Mouse (Mus musculus) forebrain, embryonic 12.5 days (tissue): ENCODE measurements around the gene Ppp2r2d. TPM values are rescaled to one million over a fixed set of nuclear protein-coding genes. Genes with fewer than 3 reads are reported as not detected.

Experiments used
- ATAC-seq: fragments of 200-750 bp; cut with Nextera tagmentation; 2 replicates; pipeline ENCODE4 v1.8.0; 2017; ENCODE audit warnings: moderate TSS enrichment; ENCODE audit not compliant: low FRiP score
- H3K27ac ChIP-seq: fragments of 300-500 bp; sonication (generic); 2 replicates; pipeline ENCODE4 v1.5.1; 2016; ENCODE audit warnings: mild to moderate bottlenecking
- H3K27me3 ChIP-seq: fragments of 300-500 bp; sonication (generic); 2 replicates; pipeline ENCODE4 v1.6.1; 2016; ENCODE audit warnings: mild to moderate bottlenecking
- H3K36me3 ChIP-seq: fragments of 300-500 bp; sonication (generic); replicated peaks from 2 replicates; pipeline ENCODE4 v1.6.1; 2016; ENCODE audit warnings: mild to moderate bottlenecking
- H3K4me1 ChIP-seq: fragments of 300-500 bp; sonication (generic); 2 replicates; pipeline ENCODE4 v1.6.1; 2016
- H3K4me2 ChIP-seq: fragments of 300-500 bp; sonication (generic); 2 replicates; pipeline ENCODE4 v1.6.1; 2016; ENCODE audit warnings: mild to moderate bottlenecking, moderate library complexity
- H3K4me3 ChIP-seq: fragments of 300-500 bp; sonication (generic); replicated peaks from 2 replicates; pipeline ENCODE4 v1.5.1; 2016; ENCODE audit warnings: mild to moderate bottlenecking
- H3K9ac ChIP-seq: fragments of 300-500 bp; sonication (generic); 2 replicates; pipeline ENCODE4 v1.6.1; 2016; ENCODE audit warnings: mild to moderate bottlenecking
- H3K9me3 ChIP-seq: fragments of 300-500 bp; sonication (generic); 2 replicates; pipeline ENCODE4 v1.6.1; 2016
- WGBS: fragments of 180-500 bp; shearing (Covaris S2); methylation state at CpG from one replicate; pipeline ENCODE4 v1.1.7; 2016; 5-methylcytosine and 5-hydroxymethylcytosine counted together
- polyA plus RNA-seq: library from polyadenylated mRNA; unstranded; fragments of >200 nt; fragmentation: Nextera tagmentation; extraction: Ambion mirVana; gene quantifications from 2 replicates; pipeline ENCODE4 v1.2.1, GENCODE M21; 2016

Ppp2r2d gene
- polyA plus RNA-seq: 63.6 and 68.4 TPM in 2 replicates

DNA sequence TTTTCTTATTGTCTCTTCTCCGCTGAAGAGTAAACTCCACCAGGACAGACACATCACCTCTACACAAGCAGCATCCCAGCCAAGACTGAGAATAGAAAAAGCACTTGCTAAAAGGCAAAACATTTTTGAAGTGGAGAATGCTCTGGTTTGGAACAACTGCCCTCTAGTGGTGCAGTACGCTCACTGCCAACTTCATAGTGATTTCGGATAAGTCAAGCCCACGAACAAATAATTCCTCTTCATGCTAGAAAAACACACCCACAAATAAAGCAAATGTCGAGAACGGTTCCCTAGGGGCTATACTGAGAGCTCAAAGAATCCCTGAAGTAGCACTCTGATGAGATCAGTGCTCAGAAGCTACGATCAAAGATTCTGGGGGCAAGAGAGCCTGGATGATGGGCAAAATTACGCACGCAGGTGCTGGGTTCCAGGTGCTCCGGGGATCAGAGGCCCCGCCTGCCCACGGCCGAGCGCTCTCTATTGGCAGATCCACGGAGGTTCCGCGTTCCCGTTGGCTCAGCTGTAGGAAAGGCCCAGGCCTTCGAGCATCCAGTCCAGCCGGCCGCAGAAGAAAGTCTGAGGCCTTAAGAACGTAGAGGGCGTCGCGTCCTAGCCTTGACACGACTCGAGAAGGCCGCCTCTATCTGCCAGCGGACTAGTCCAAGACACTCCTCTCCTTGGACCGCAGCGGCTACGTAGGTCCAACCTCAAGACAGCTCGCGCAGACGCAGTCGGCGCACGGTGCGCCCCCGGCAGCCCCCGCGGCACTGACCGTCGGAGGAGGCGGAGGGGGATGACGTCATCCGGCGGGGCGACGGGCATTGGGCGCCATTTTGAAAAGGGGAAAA, at the start of gene Ppp2r2d, which contains the start of gene Mapk1ip1:
TSS of gene Ppp2r2d (plus strand) at position 536 of the 848 bp plus-strand sequence.
TSS of gene Mapk1ip1 (minus strand) at position 730 of the 848 bp plus-strand sequence.
- peak within 1 kb of the TSS; percentile 99 for H3K4me3 ChIP-seq
- H3K27me3 ChIP-seq: no peaks in the 10 kb centered on the region
- H3K27ac ChIP-seq: peak within 1 kb of the TSS; percentile 97
- peaks cover 54% of the 10 kb centered on the region for H3K4me1 ChIP-seq
- peak within 1 kb of the TSS; percentile 73 for H3K4me2 ChIP-seq
- peak; percentile 94 for ATAC-seq
- H3K9me3 ChIP-seq: no peaks in the 10 kb centered on the region
- peaks cover 13% of the 10 kb centered on the region; the same call in 1 of the 2 replicates for H3K36me3 ChIP-seq
- WGBS: under 1% methylated on average over 51 of the region's 51 CpGs
- peak within 1 kb of the TSS; percentile 95 for H3K9ac ChIP-seq

DNA sequence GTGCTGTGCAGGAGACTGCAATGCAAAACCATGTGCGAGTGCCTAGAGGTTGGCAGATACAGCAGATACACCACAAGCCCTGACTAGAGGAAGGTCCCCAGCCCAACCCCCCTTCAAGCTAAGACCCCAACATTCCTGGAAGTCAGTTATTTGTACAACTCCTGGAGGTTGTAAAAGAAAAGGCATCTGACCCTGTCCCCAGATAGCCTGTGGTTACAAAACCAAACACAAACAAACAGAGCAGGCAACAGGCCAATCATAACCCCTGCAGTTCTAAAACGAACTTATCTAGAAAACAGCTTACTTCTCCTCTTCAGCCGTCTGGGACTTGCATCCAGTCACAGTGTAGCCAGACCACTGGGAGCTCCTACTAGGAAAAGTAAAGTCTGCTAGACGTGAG, 42.5 kb upstream of the Ppp2r2d start:
- Histone ChIP-seq H3K4me1 (no peaks in the 10 kb centered on the region), H3K9ac (no peak overlapping the region), H3K27ac (no peak overlapping the region), H3K27me3 (no peaks in the 10 kb centered on the region), H3K4me2 (no peak overlapping the region), H3K9me3 (peaks cover 12% of the 10 kb centered on the region), H3K4me3 (no peak overlapping the region), H3K36me3 (no peaks in the 10 kb centered on the region)
- WGBS: 53% methylated on average over 4 of the region's 4 CpGs
- ATAC-seq: no peak

DNA sequence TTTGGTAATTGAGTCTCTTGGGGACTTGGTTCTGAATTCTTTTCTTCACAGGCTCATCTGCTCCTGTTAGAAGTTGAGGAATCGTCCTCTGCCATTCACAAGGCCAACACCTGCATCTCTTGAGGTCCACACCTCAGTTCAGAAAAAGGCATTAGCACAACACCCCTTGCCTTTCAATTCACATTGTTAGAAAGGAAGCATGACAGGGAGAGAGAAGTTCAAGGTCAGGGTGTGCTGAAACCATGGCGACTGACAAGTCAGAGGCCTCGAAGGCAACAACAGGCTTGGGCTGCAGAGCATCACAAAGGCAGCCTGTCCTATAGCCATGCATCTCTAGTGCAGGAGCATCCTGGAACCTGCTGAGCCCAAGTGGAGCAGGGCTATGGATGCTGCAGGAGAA, 38.7 kb upstream of the Ppp2r2d start:
- peaks cover 12% of the 10 kb centered on the region for H3K9me3 ChIP-seq
- no peak for ATAC-seq
- H3K27ac ChIP-seq: no peak overlapping the region
- H3K27me3 ChIP-seq: no peaks in the 10 kb centered on the region
- H3K4me2 ChIP-seq: no peak overlapping the region
- no peaks in the 10 kb centered on the region for H3K36me3 ChIP-seq
- H3K4me1 ChIP-seq: no peaks in the 10 kb centered on the region
- H3K9ac ChIP-seq: no peak overlapping the region
- WGBS: 91% methylated on average over 3 of the region's 3 CpGs
- H3K4me3 ChIP-seq: no peak overlapping the region

DNA sequence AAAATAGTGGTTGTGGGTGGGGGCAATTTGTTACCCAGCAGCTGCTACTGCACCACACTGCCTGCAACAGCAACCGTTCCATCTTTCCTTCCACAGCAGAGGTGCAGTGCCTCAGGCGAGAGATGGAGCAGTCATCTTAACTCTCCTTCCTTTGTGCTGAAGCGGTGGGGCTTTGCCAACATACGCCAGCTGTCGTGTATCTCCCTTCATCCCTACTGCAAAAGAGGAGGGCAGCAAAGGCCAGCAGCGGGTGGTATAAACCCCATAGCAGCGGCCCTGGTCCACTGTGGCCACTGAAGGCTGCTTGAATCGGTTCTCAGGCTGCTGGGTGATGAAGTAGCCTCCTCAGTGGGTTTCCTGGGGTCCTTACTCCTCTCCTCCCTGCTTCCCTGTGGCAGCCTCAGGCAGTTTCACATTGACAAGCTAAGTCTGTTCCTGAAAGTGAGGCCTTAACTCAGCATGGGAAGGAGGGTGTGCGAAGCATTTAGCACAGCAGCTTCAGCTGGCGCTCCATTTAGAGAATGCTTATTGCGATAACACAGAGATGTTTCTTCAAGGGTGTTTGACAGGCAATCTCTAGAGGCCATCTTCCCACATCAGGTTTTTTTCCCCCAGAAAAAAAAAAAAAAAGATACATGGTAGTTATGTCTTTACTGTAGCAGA, 32.5 kb upstream of the Ppp2r2d start:
- Histone ChIP-seq H3K4me1 (0 out of 2 replicates have a peak, but pooled peaks cover 4% of the 10 kb centered on the region), H3K27me3 (no peaks in the 10 kb centered on the region), H3K27ac (no peak overlapping the region), H3K4me2 (no peak overlapping the region), H3K36me3 (no peaks in the 10 kb centered on the region), H3K4me3 (no peak overlapping the region), H3K9ac (no peak overlapping the region), H3K9me3 (no peaks in the 10 kb centered on the region)
- no peak for ATAC-seq
- 73% methylated on average over 11 of the region's 11 CpGs for WGBS

DNA sequence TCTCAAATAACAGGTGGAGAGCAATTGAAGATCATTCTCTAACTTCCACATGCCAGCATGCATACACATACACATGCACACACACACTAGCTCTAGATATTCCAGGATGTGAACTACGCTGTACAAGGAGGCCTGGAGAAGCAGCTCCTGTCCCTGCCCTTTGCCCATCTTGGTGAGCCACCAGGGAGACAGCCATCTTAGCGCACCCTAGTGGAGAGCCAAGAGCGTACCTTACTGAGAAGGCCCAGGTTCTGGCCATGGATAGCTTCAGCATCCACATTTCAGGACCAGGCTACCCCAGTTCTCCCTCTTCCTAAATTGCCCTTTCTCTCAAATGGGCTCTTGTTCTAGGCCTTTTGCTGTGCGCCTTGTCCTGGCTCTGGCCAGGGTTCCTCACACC, 27.6 kb upstream of the Ppp2r2d start:
- no peaks in the 10 kb centered on the region for H3K9me3 ChIP-seq
- no peaks in the 10 kb centered on the region for H3K36me3 ChIP-seq
- no peaks in the 10 kb centered on the region for H3K27me3 ChIP-seq
- no peak overlapping the region for H3K4me2 ChIP-seq
- no peak overlapping the region for H3K4me3 ChIP-seq
- no peak for ATAC-seq
- 0 out of 2 replicates have a peak, but pooled peaks cover under 1% of the 10 kb centered on the region for H3K4me1 ChIP-seq
- no peak overlapping the region for H3K27ac ChIP-seq
- WGBS: 53% methylated on average over 4 of the region's 4 CpGs
- no peak overlapping the region for H3K9ac ChIP-seq

DNA sequence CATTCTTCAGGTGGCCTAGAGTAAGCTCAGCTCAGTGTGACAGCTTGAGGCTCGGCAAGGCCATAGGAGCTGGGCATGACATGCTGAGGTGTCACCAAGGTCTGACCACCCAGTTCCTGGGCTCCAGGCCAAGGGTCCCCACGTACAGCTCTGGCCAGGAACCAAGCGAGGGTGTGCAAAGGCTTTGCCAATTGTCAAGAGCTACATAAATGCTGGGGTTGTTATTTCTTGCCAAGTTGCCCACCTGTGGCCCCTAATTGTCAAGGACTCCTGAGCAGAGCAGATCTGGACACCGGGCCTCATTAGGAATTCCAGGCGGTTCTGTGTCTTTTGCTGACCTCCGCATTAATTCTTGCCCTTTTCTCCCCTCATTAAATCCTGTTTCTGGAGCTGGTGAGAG, 21.5 kb upstream of the Ppp2r2d start:
- 0 out of 2 replicates have a peak, but pooled peaks cover 3% of the 10 kb centered on the region for H3K27me3 ChIP-seq
- no peaks in the 10 kb centered on the region for H3K9me3 ChIP-seq
- 85% methylated on average over 6 of the region's 6 CpGs for WGBS
- no peaks in the 10 kb centered on the region for H3K36me3 ChIP-seq
- no peak overlapping the region for H3K4me3 ChIP-seq
- no peak overlapping the region for H3K4me2 ChIP-seq
- no peak overlapping the region for H3K27ac ChIP-seq
- no peak for ATAC-seq
- H3K9ac ChIP-seq: no peak overlapping the region
- no peaks in the 10 kb centered on the region for H3K4me1 ChIP-seq

DNA sequence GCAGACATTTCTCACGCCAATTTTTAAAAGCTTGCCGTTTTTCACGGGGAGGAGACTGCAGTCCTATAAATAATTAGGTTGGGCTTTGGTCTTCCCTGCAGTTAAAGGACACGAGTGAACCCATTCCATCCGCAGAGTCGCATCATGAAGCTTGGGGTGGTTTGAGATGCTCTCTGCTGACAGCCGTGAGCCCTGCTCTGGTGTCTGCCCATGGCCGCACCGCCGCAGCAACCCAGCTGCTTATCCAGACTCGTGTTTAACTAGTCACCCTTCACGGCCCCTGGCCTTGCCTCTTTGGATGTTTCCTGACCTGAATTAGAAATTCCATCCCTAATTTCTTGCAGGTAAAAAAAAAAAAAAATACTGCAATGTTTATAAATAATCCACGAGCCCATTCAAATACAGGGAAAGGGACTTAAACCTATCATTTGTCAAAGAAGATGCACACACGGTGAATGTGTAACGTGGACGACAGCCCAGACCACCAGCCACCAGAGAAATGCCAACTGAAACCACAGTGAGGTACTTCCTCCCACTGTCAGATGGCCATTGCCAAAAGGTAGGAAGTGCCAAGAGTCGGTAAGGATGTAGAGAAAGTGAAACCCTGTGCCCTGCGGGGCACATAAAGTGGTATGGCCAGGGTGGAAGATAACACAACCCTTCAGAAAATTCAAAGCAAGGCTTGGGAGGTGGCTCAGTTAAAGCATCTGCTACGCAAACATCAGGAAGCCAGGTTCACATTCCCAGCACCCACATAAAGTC, 20.7 kb upstream of the Ppp2r2d start:
- H3K36me3 ChIP-seq: no peaks in the 10 kb centered on the region
- ATAC-seq: no peak

DNA sequence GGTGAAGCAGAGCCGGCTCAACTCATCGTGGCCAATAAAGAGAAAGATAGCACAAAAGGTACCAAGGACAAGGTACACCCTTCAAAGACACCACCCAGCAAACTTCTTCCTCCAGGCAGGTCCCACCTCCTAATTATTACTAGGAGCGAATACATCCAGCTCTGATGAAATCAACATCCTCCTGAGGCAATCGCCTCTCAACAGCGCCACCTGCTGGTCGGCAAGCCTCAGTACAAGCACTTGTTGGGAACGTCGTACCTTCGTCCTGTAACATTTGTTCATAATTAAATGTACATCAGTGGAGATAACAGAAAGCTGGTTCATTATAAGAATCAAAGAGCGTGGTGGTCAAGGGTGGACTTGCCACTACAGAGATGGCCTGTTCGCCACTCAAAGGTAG, 18.1 kb upstream of the Ppp2r2d start:
- ATAC-seq: no peak
- Histone ChIP-seq H3K27ac (no peak overlapping the region), H3K9ac (no peak overlapping the region), H3K9me3 (no peaks in the 10 kb centered on the region), H3K4me2 (no peak overlapping the region), H3K4me1 (no peaks in the 10 kb centered on the region), H3K27me3 (0 out of 2 replicates have a peak, but pooled peaks cover 3% of the 10 kb centered on the region), H3K36me3 (no peaks in the 10 kb centered on the region), H3K4me3 (no peak overlapping the region)
- 18% methylated on average over 11 of the region's 11 CpGs for WGBS

More for the DNA sequence above, 20.7 kb upstream of the Ppp2r2d start:
- H3K4me1 ChIP-seq: no peaks in the 10 kb centered on the region
- H3K27me3 ChIP-seq: 0 out of 2 replicates have a peak, but pooled peaks cover 3% of the 10 kb centered on the region
- H3K9ac ChIP-seq: no peak overlapping the region
- H3K9me3 ChIP-seq: no peaks in the 10 kb centered on the region
- no peak overlapping the region for H3K27ac ChIP-seq
- no peak overlapping the region for H3K4me3 ChIP-seq
- WGBS: 87% methylated on average over 19 of the region's 19 CpGs
- H3K4me2 ChIP-seq: no peak overlapping the region

DNA sequence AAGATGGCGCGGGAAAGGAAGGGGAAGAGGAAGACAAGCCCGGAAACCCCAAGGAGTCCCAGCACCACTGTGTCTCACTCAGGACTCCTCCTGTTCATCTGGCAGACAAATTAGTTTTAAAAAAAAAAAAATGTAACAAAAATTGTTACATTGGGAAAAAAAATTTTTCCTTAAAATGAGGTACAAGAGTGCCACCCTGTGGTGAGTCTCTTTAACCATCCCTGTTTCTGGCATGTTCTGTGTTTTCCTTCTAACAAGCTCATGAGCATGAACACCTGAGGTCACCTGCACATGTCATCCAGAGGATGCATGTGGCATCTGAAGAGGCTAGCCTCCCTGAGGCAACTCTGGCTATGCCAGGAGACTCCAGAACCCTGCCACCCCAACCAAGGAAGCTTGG, 10.9 kb upstream of the Ppp2r2d start:
- Histone ChIP-seq H3K9me3 (no peaks in the 10 kb centered on the region), H3K4me3 (no peak overlapping the region), H3K4me2 (no peak overlapping the region), H3K9ac (no peak overlapping the region), H3K27ac (no peak overlapping the region), H3K36me3 (peaks cover 17% of the 10 kb centered on the region), H3K4me1 (no peaks in the 10 kb centered on the region), H3K27me3 (no peaks in the 10 kb centered on the region)
- ATAC-seq: no peak
- 94% methylated on average over 3 of the region's 3 CpGs for WGBS

DNA sequence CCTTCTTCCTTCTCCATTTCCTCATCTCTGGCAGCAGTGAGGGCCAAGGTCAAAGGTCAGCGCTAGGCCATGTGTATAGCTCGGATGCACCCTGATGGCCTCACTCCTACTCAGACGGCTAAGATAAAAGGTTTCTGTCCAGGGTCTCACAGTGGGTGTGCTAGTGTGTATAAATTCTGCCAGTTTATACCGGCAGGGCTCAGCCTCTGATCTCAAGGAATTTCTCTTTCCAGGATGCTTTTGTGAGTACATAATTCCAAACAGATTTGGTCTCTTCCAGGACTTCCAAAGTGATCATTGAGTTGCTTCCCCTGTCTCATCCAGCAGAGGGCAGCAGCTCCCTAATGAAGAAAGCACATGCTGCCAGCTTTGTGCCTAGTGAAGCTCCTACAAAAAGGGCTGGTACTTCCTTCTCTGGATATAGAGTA, 5.3 kb upstream of the Ppp2r2d start:
- Histone ChIP-seq H3K9ac (no peak overlapping the region), H3K4me1 (peaks cover 21% of the 10 kb centered on the region), H3K4me3 (no peak overlapping the region), H3K9me3 (no peaks in the 10 kb centered on the region), H3K27me3 (no peaks in the 10 kb centered on the region), H3K27ac (no peak overlapping the region), H3K36me3 (peaks cover 11% of the 10 kb centered on the region), H3K4me2 (no peak overlapping the region)
- 48% methylated on average over 4 of the region's 4 CpGs for WGBS
- 0 out of 2 replicates have a peak, but pooled peaks have one; percentile 47 for ATAC-seq

DNA sequence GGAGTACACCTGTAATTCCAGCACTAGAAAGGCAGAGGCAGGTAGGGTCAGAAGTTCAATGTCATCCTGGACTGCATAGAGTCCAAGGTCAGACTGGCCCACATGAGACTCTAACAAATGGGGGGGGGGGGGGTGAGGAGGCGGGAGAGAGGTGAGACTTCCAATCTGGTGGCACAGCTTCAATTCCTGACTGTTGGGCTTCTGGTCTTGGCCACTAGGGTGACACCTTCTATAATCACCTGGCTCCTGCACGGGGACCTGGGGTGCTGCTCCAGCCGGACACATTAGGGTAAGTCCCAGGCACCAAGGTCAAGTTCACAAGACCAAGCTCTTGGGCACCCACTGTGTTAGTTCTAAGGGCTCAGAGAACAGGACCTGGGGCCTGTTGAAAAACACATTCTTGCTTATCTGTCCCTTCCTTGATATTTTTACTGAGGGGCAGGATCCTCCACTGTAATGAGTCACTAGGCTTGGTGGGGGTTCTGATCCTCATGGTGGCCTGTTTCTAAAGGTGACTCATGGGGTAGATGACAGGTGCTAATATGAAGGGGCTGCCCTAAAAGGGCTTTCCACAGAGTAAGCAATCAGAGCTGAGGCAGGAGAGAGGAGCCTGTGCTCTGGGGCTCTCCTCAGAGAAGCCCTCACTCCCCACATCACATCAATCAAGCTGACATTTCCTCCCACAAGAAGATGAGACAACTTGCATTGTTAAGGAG, 4.3 kb upstream of the Ppp2r2d start:
- Histone ChIP-seq H3K4me2 (no peak overlapping the region), H3K4me3 (no peak overlapping the region), H3K9me3 (no peaks in the 10 kb centered on the region), H3K27me3 (no peaks in the 10 kb centered on the region), H3K4me1 (peaks cover 21% of the 10 kb centered on the region), H3K36me3 (peaks cover 2% of the 10 kb centered on the region; the same call in 1 of the 2 replicates), H3K9ac (no peak overlapping the region), H3K27ac (no peak overlapping the region)
- WGBS: 83% methylated on average over 3 of the region's 3 CpGs
- ATAC-seq: no peak
